Comparison of ENCODE assay signal across 30 mouse cellular contexts in genomic region chrX:9257831-9258230, GRCm38 (mm10). TPM values are rescaled to one million over a fixed set of nuclear protein-coding genes. Genes with fewer than 3 reads are reported as not detected.
DNase-seq lines count a peak whose midpoint lies in the region; ATAC-seq lines count a peak whose summit lies in the region.
"Had no signal": no experiment of that assay in that cellular context is flagged by ENCODE, and none has a peak within 500 bp of the region (broad histone marks: within the 10 kb centered on the region; RNA-seq: fewer than 3 reads in every experiment).

No protein-coding gene starts in this region.

- no peak for ATAC-seq in erythroblast, adult 5-6 weeks (replicated peaks; ENCODE audit: low FRiP score, poor library complexity, severe bottlenecking)
- no peak for ATAC-seq in liver, embryonic 12.5 days
- no peak for ATAC-seq in liver, embryonic 11.5 days (replicated peaks; ENCODE audit: low FRiP score)
- ATAC-seq in liver, embryonic 15.5 days (ENCODE audit: insufficient read depth): no peak; the same call in 1 of the 2 replicates
- ATAC-seq in hindbrain, embryonic 11.5 days (ENCODE audit: low FRiP score): no peak
- ATAC-seq: activated CD4-positive, CD25-positive, alpha-beta regulatory T cell, adult 4 months; forebrain, embryonic 15.5 days had no signal

- no peak overlapping the region for H3K9ac ChIP-seq in liver, embryonic 12.5 days
- H3K9ac ChIP-seq in liver, embryonic 11.5 days (ENCODE audit: low read depth, low read length): no peak overlapping the region
- H3K9ac ChIP-seq in liver, embryonic 15.5 days: no peak overlapping the region
- no peak overlapping the region for H3K9ac ChIP-seq in hindbrain, embryonic 11.5 days (ENCODE audit: low read depth, low read length)
- H3K9ac ChIP-seq: forebrain, embryonic 12.5 days; forebrain, embryonic 15.5 days; heart, embryonic 15.5 days; hindbrain, embryonic 12.5 days; hindbrain, embryonic 15.5 days had no signal

- 45% methylated on average over 7 of the region's 7 CpGs for WGBS in liver, embryonic 12.5 days (ENCODE audit: insufficient replicate concordance)
- WGBS in liver, embryonic 11.5 days: 71% methylated on average over 7 of the region's 7 CpGs
- 54% methylated on average over 7 of the region's 7 CpGs for WGBS in liver, embryonic 15.5 days (ENCODE audit: insufficient replicate concordance)
- WGBS in hindbrain, embryonic 11.5 days: 93% methylated on average over 7 of the region's 7 CpGs

- H3K27ac ChIP-seq in liver, embryonic 12.5 days: peak overlapping the region; percentile 87
- H3K27ac ChIP-seq in liver, embryonic 11.5 days (ENCODE audit: low read depth, low read length): no peak overlapping the region
- peak overlapping the region; percentile 82 for H3K27ac ChIP-seq in liver, embryonic 15.5 days (replicated peaks)
- no peak overlapping the region for H3K27ac ChIP-seq in hindbrain, embryonic 11.5 days (ENCODE audit: low read depth, low read length)
- H3K27ac ChIP-seq: forebrain, embryonic 12.5 days; forebrain, embryonic 15.5 days; heart, embryonic 15.5 days; hindbrain, embryonic 12.5 days; hindbrain, embryonic 15.5 days had no signal

- H3K4me3 ChIP-seq in erythroblast, embryonic 14.5 days (replicated peaks): peak overlapping the region; percentile 8
- no peak overlapping the region for H3K4me3 ChIP-seq in liver, embryonic 12.5 days
- H3K4me3 ChIP-seq in liver, embryonic 11.5 days (ENCODE audit: low read depth, low read length): no peak overlapping the region
- no peak overlapping the region for H3K4me3 ChIP-seq in liver, embryonic 15.5 days (replicated peaks)
- H3K4me3 ChIP-seq in hindbrain, embryonic 11.5 days (ENCODE audit: low read depth, low read length): no peak overlapping the region
- H3K4me3 ChIP-seq: forebrain, embryonic 12.5 days; forebrain, embryonic 15.5 days; heart, embryonic 15.5 days; hindbrain, embryonic 12.5 days; hindbrain, embryonic 15.5 days had no signal

- no peaks in the 10 kb centered on the region for H3K27me3 ChIP-seq in erythroblast, embryonic 14.5 days (ENCODE audit: control insufficient read depth)
- H3K27me3 ChIP-seq in liver, embryonic 12.5 days (replicated peaks): no peaks in the 10 kb centered on the region
- H3K27me3 ChIP-seq in liver, embryonic 11.5 days (replicated peaks; ENCODE audit: control insufficient read depth, insufficient read depth, low read length): no peaks in the 10 kb centered on the region
- H3K27me3 ChIP-seq in liver, embryonic 15.5 days: no peaks in the 10 kb centered on the region
- no peaks in the 10 kb centered on the region for H3K27me3 ChIP-seq in hindbrain, embryonic 11.5 days (ENCODE audit: control insufficient read depth, insufficient read depth, low read length)
- H3K27me3 ChIP-seq: CH12.LX; forebrain, embryonic 12.5 days; forebrain, embryonic 15.5 days; heart, embryonic 15.5 days; hindbrain, embryonic 12.5 days; hindbrain, embryonic 15.5 days had no signal

- H3K4me2 ChIP-seq in liver, embryonic 12.5 days: peak overlapping the region; percentile 53; the same call in 1 of the 2 replicates
- H3K4me2 ChIP-seq in liver, embryonic 11.5 days: no peak overlapping the region
- H3K4me2 ChIP-seq in liver, embryonic 15.5 days: peak overlapping the region; percentile 53
- H3K4me2 ChIP-seq in hindbrain, embryonic 11.5 days (replicated peaks; ENCODE audit: low read depth, low read length): no peak overlapping the region
- H3K4me2 ChIP-seq: forebrain, embryonic 12.5 days; forebrain, embryonic 15.5 days; heart, embryonic 11.5 days; heart, embryonic 15.5 days; hindbrain, embryonic 12.5 days; hindbrain, embryonic 15.5 days had no signal

- H3K9me3 ChIP-seq in erythroblast, embryonic 14.5 days (ENCODE audit: control insufficient read depth, low read length): no peaks in the 10 kb centered on the region
- H3K9me3 ChIP-seq in liver, embryonic 12.5 days (replicated peaks): no peaks in the 10 kb centered on the region
- no peaks in the 10 kb centered on the region for H3K9me3 ChIP-seq in liver, embryonic 11.5 days (ENCODE audit: control insufficient read depth, low read length)
- no peaks in the 10 kb centered on the region for H3K9me3 ChIP-seq in liver, embryonic 15.5 days (replicated peaks)
- H3K9me3 ChIP-seq in hindbrain, embryonic 11.5 days (ENCODE audit: control insufficient read depth, low read length): no peaks in the 10 kb centered on the region
- H3K9me3 ChIP-seq: forebrain, embryonic 12.5 days; forebrain, embryonic 15.5 days; heart, embryonic 15.5 days; hindbrain, embryonic 12.5 days; hindbrain, embryonic 15.5 days had no signal

- DNase-seq in liver, embryonic 11.5 days (ENCODE audit: low spot score): no peak
- no peak for DNase-seq in B cell, adult 2 months
- no peak for DNase-seq in hindbrain, embryonic 11.5 days (ENCODE audit: low spot score)
- DNase-seq: adrenal gland, adult 8-10 months; adrenal gland, postnatal 25 days; cerebellum, adult 11-12 months; cerebellum, adult 8-10 months; cerebellum, postnatal 14 days; gastrocnemius, postnatal 14 days; heart, adult 11 months; heart, postnatal 10 days; heart, postnatal 36 days had no signal

- H3K36me3 ChIP-seq in erythroblast, embryonic 14.5 days (ENCODE audit: control insufficient read depth): peaks cover 22% of the 10 kb centered on the region
- H3K36me3 ChIP-seq in liver, embryonic 12.5 days: no peaks in the 10 kb centered on the region
- no peaks in the 10 kb centered on the region for H3K36me3 ChIP-seq in liver, embryonic 11.5 days (ENCODE audit: control insufficient read depth, insufficient read depth, low read length)
- 0 out of 2 replicates have a peak, but pooled peaks cover 3% of the 10 kb centered on the region for H3K36me3 ChIP-seq in liver, embryonic 15.5 days (replicated peaks)
- no peaks in the 10 kb centered on the region for H3K36me3 ChIP-seq in hindbrain, embryonic 11.5 days (ENCODE audit: control insufficient read depth, insufficient read depth, low read length)
- H3K36me3 ChIP-seq: forebrain, embryonic 12.5 days; forebrain, embryonic 15.5 days; heart, embryonic 15.5 days; hindbrain, embryonic 12.5 days; hindbrain, embryonic 15.5 days had no signal

- H3K4me1 ChIP-seq in erythroblast, embryonic 14.5 days (ENCODE audit: control insufficient read depth): peaks cover 61% of the 10 kb centered on the region
- peaks cover 28% of the 10 kb centered on the region for H3K4me1 ChIP-seq in liver, embryonic 12.5 days
- no peaks in the 10 kb centered on the region for H3K4me1 ChIP-seq in liver, embryonic 11.5 days (replicated peaks; ENCODE audit: control insufficient read depth, insufficient read depth, low read length)
- peaks cover 18% of the 10 kb centered on the region for H3K4me1 ChIP-seq in liver, embryonic 15.5 days (replicated peaks)
- H3K4me1 ChIP-seq in hindbrain, embryonic 11.5 days (replicated peaks; ENCODE audit: control insufficient read depth, insufficient read depth, low read length): no peaks in the 10 kb centered on the region
- H3K4me1 ChIP-seq: forebrain, embryonic 12.5 days; forebrain, embryonic 15.5 days; heart, embryonic 15.5 days; hindbrain, embryonic 12.5 days; hindbrain, embryonic 15.5 days had no signal

RNA-seq across cellular contexts. Expression of gene Gm14862, which starts 1.1 kb away (rescaled TPM):
- polyA plus RNA-seq in erythroblast, embryonic 14.5 days (2012): 0.08 and 0.10 TPM in 2 replicates
- total RNA-seq in erythroblast, adult 5-6 weeks (2015; ENCODE audit: low replicate concordance): 9.4 TPM in 1 of 2 replicates, not detected in the other
- total RNA-seq in erythroblast, adult 5-6 weeks (2017; ENCODE audit: low replicate concordance): 1.4 and 5.6 TPM in 2 replicates
- 2.8 and 3.0 TPM in 2 replicates for polyA plus RNA-seq in liver, embryonic 12.5 days (2016; fragmentation: Nextera tagmentation; extraction: Ambion mirVana)
- 1.0 and 1.1 TPM in 2 replicates for polyA plus RNA-seq in liver, embryonic 11.5 days (2014; fragmentation: Nextera tagmentation; extraction: Ambion mirVana)
- 2.6 and 3.4 TPM in 2 replicates for polyA plus RNA-seq in liver, embryonic 15.5 days (2015; fragmentation: Nextera tagmentation; extraction: Ambion mirVana)
- polyA plus RNA-seq in hindbrain, embryonic 11.5 days (2014; fragmentation: Nextera tagmentation; extraction: Ambion mirVana): 0.25 TPM in 1 of 2 replicates, not detected in the other
- total RNA-seq: adrenal gland, adult 8-10 months; adrenal gland, postnatal 25 days; CH12.LX; gastrocnemius, postnatal 14 days; gastrocnemius, postnatal 4 days; heart, adult 8-10 months; heart, postnatal 10 days; heart, postnatal 36 days had no signal
- polyA plus RNA-seq: brain, embryonic 14.5 days; embryonic facial prominence, embryonic 14.5 days; forebrain, embryonic 15.5 days; heart, embryonic 15.5 days; hindbrain, embryonic 15.5 days; intestine, embryonic 14.5 days had no signal

RNA-seq across cellular contexts. Expression of gene Xk, which starts 14.7 kb away (rescaled TPM):
- polyA plus RNA-seq in erythroblast, embryonic 14.5 days (2012): 1.8 and 2.3 TPM in 2 replicates
- 42.5 and 48.9 TPM in 2 replicates for total RNA-seq in erythroblast, adult 5-6 weeks (2015; ENCODE audit: low replicate concordance)
- total RNA-seq in erythroblast, adult 5-6 weeks (2017; ENCODE audit: low replicate concordance): 35.4 and 46.2 TPM in 2 replicates
- polyA plus RNA-seq in liver, embryonic 12.5 days (2016; fragmentation: Nextera tagmentation; extraction: Ambion mirVana): 32.7 and 34.8 TPM in 2 replicates
- 27.7 and 31.5 TPM in 2 replicates for polyA plus RNA-seq in liver, embryonic 11.5 days (2014; fragmentation: Nextera tagmentation; extraction: Ambion mirVana)
- polyA plus RNA-seq in liver, embryonic 15.5 days (2015; fragmentation: Nextera tagmentation; extraction: Ambion mirVana): 24.3 and 25.4 TPM in 2 replicates
- polyA plus RNA-seq in hindbrain, embryonic 11.5 days (2014; fragmentation: Nextera tagmentation; extraction: Ambion mirVana): 2.6 and 3.1 TPM in 2 replicates

RNA-seq across cellular contexts. Expression of gene H2al1m, which starts 25.7 kb away (rescaled TPM):
- polyA plus RNA-seq in erythroblast, embryonic 14.5 days (2012): 0.25 and 0.67 TPM in 2 replicates
- 6.5 TPM in 1 of 2 replicates, not detected in the other for total RNA-seq in erythroblast, adult 5-6 weeks (2015; ENCODE audit: low replicate concordance)
- total RNA-seq in erythroblast, adult 5-6 weeks (2017; ENCODE audit: low replicate concordance): 0.68 and 3.9 TPM in 2 replicates
- polyA plus RNA-seq in liver, embryonic 12.5 days (2016; fragmentation: Nextera tagmentation; extraction: Ambion mirVana): 1.8 and 2.4 TPM in 2 replicates
- 1.3 and 1.5 TPM in 2 replicates for polyA plus RNA-seq in liver, embryonic 11.5 days (2014; fragmentation: Nextera tagmentation; extraction: Ambion mirVana)
- polyA plus RNA-seq in liver, embryonic 15.5 days (2015; fragmentation: Nextera tagmentation; extraction: Ambion mirVana): 2.1 and 2.6 TPM in 2 replicates
- polyA plus RNA-seq in hindbrain, embryonic 11.5 days (2014; fragmentation: Nextera tagmentation; extraction: Ambion mirVana): not detected in 2 replicates
- total RNA-seq: adrenal gland, adult 8-10 months; adrenal gland, postnatal 25 days; CH12.LX; gastrocnemius, postnatal 4 days had no signal
- polyA plus RNA-seq: embryonic facial prominence, embryonic 11.5 days; embryonic facial prominence, embryonic 14.5 days; forebrain, embryonic 12.5 days; hindbrain, embryonic 12.5 days; intestine, embryonic 14.5 days had no signal

RNA-seq across cellular contexts. Expression of gene Lancl3, which starts 58.1 kb away (rescaled TPM):
- not detected in 2 replicates for polyA plus RNA-seq in erythroblast, embryonic 14.5 days (2012)
- total RNA-seq in erythroblast, adult 5-6 weeks (2015; ENCODE audit: low replicate concordance): not detected in 2 replicates
- total RNA-seq in erythroblast, adult 5-6 weeks (2017; ENCODE audit: low replicate concordance): 0.60 and 0.70 TPM in 2 replicates
- 0.23 and 0.52 TPM in 2 replicates for polyA plus RNA-seq in liver, embryonic 12.5 days (2016; fragmentation: Nextera tagmentation; extraction: Ambion mirVana)
- 0.23 and 0.27 TPM in 2 replicates for polyA plus RNA-seq in liver, embryonic 11.5 days (2014; fragmentation: Nextera tagmentation; extraction: Ambion mirVana)
- polyA plus RNA-seq in liver, embryonic 15.5 days (2015; fragmentation: Nextera tagmentation; extraction: Ambion mirVana): 0.24 and 0.28 TPM in 2 replicates
- 0.73 and 1.0 TPM in 2 replicates for polyA plus RNA-seq in hindbrain, embryonic 11.5 days (2014; fragmentation: Nextera tagmentation; extraction: Ambion mirVana)
- total RNA-seq: CH12.LX had no signal

Comparison
In these comparisons a context has a peak if more than half of its experiments do, and no peak if none do; other contexts are left out.
1. H3K27ac ChIP-seq: peak in liver, embryonic 12.5 days (single experiment) and liver, embryonic 15.5 days (single experiment); none in liver, embryonic 11.5 days (single experiment) and hindbrain, embryonic 11.5 days (single experiment).
2. H3K4me2 ChIP-seq: peak in liver, embryonic 12.5 days (single experiment) and liver, embryonic 15.5 days (single experiment); none in liver, embryonic 11.5 days (single experiment) and hindbrain, embryonic 11.5 days (single experiment).